Mouse (Mus musculus) stomach, postnatal 0 days (tissue): Measurements from ENCODE around the gene Zfp950.

Experiments used
- CTCF ChIP-seq: IDR thresholded peaks from 2 replicates; pipeline ENCODE4 v1.5.1; 2016; ENCODE audit warnings: antibody characterized with exemption, low read depth, mild to moderate bottlenecking, moderate library complexity
- EP300 ChIP-seq: optimal IDR thresholded peaks from 2 replicates; pipeline ENCODE3; 2016; ENCODE audit warnings: antibody characterized with exemption

DNA sequence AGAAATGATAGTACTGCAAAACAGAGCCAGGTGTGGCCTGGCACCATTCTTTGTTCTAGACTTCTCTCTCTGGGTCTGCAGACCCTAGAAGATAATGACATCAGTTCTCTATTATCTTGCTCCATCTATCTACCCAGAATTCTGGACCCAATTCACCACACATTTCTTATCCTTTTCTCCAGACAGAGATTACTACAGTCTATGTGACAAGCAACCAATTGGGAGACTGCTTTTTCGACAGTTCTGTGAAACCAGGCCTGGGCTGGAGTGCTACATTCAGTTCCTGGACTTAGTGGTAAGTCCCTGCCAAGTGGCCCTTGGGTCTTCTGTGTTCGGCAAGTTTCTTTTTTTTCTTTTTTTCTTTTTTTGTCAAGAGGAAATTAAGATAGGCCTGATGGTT is 109.1 kb downstream of the Zfp950 start:
- TF ChIP-seq CTCF (no peak), EP300 (no peak)
